Mouse (Mus musculus): Measurements from ENCODE around the gene Lcmt2. TPM values are rescaled to one million over a fixed set of nuclear protein-coding genes. Genes with fewer than 3 reads are reported as not detected.

Gene Lcmt2
- polyA plus RNA-seq (2015; fragmentation: Nextera tagmentation; extraction: Ambion mirVana) = 10.3 and 14.8 TPM in 2 replicates

DNA sequence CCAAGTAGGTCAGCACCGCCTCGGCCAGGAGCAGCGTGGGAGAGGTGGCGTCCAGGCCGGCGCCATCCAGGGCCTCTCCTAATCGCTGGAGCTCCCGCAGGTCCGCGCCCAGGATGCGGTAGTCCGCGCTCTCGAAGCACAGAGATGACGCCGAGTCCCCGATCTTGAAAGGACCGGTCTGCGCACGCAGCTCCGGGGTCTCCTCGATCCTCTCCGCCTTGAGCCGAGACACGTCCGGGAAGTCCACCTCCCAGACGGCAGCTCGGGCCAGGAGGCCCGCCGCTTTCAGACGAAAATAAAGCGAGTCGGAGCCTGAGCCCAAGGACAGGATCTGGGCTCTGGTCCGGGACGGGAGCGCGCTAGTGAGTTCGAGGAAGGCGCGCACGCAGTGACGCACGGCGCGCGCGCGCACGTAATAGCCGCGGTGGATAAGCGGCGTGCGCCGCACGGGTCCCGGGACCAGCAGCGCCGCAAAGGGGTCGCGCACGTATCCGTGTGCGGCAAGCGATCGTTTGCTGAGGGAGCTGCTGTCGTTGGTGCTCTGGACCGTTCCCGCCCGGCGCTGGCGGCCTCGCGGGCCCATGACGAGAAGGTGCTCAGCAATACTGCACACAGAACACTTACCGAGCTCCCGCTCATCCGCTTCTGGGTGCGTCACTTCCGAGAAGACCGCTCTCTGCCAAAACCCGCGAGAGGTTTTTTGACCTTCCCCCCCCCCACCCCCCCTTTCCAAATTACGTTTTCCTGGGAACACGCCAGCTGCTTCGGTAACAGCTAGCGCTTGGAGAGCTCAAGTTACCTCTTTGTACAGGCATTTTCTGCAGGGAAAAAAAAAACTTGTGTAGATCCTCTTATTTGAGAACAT, at the start of gene Lcmt2, which contains the start of gene Adal:
Gene Lcmt2, minus strand, starts transcription at position 636 of the 865 bp plus-strand sequence.
Gene Adal, plus strand, starts transcription at position 411 of the 865 bp plus-strand sequence.

DNA sequence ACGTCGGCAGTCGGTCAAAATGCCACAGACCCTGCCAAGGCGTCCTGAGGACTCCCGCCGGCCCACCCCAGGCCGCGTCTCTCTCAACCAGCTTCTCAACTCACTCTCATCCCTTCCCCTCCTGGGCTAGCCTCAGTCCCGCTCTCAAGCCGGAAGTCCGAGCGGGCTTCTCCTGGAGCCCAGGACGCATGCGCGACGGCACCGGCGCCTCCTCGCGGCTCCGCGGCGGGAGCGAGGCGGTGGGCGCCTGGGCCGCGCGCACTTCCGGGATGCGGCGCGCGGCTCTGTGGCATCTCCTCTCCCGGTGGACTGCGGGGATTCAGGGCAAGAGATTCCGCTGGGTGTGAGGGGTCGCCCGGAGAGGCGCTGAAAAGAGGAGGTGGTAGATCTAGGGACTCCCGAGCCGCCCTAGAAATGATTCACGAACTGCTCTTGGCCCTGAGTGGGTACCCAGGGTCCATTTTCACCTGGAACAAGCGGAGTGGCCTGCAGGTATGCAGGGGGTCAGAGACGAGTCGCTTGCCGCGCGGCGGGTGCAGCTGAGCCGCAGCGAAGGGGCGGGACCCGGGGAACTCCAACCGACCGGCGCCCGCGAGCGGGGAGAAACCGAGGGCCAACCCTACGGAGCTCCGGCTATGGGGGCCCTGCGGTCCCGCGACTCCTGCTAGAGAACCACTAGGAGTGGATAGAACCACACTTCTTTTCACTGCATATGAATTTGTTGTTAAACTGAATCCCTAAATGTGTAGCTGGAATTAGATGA, 30.7 kb upstream of the Lcmt2 start, which contains the start of gene Zscan29:
Gene Zscan29, minus strand, starts transcription at position 146 of the 763 bp plus-strand sequence.

DNA sequence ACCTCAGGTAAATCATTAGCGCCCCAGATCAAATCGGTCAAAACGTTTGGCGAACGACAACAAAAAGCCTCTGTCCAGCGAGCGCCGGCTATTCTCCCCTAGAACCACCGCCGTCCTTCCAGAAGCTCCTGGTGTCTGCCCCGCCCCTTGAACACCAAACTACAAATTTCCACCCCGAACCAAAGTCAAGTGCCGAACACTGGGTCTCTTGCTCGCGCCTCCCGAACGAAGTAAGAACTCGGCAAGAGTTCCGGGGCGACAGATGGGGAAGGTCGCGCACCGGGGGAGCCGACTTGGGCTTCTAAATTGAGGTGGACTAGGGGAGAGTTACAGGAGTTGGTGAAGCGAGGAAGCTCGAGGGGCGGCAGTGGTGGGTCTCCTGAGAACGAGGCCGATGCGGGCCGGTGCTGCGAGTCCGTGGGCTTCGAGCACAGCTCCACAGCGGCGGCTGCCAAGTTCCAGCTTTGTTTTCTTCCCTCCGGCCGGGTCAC, 30.1 kb upstream of the Lcmt2 start, which contains the start of gene Tubgcp4:
Gene Tubgcp4, plus strand, starts transcription at position 174 of the 491 bp plus-strand sequence.

DNA sequence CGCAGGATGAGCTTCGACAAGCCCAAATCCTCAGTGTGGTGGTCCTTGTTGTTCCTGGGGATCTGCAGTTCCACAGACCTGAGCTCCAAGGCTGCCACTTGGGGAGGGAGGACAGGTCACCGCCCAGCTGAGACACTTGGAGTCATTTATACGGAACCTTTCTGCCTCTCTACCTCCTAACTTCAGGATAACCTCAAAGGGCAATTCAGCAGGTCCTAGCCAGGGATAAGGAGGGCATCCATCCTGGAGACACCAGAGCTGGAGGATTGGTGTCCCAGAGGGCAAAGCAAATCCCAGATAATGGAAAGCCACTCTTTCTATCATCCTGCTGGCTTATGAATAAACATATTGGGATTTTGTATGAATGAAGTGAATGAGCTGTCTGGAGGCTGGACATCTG, 30.8 kb downstream of the Lcmt2 start, which contains the start of gene Tgm7:
Gene Tgm7, minus strand, starts transcription at position 101 of the 400 bp plus-strand sequence.

DNA sequence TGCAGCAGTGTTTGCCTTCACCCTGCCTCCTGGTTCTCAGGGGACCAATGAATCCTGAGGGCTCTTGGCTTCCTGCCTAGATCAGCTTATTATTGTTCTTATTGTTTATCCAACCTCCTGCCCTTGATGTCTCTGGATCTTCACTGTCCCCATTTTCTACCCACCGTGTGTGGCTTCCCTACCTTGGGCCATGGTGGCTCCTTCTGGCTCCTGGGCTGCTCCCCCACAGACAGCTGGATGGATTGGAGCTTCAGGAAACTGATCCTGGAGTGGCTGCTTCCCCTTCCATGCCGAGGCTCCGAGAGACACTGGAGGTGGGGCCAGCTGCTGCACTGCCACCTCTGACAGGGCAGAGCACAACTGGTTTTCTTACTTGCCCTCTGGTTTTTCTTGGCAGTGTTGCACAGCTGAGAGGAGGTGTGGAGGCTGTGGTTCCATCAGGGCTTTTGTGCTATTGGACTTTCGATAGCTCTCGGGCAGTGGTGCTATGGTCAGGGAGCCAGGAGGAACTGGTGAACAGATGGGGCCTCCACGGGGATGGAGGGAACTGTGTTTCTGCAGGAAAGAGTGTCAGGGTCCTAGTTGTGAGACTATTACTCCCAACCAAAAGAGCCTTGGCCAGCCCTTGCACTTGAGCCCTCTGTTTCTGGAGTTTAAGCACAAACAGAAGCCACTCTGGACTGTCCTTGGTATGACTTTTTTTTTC, 54.8 kb downstream of the Lcmt2 start, which contains the start of gene Tgm5:
Gene Tgm5, minus strand, starts transcription at position 362 of the 706 bp plus-strand sequence.

Other genes with a start within 250 kb of the Lcmt2 start
- 11.7 and 16.9 TPM in 2 replicates for gene Ubr1, start 169.9 kb downstream of the Lcmt2 start, polyA plus RNA-seq (2015; fragmentation: Nextera tagmentation; extraction: Ambion mirVana)
- 6.8 and 11.0 TPM in 2 replicates for gene Tmem62, start 163.6 kb downstream of the Lcmt2 start, polyA plus RNA-seq (2015; fragmentation: Nextera tagmentation; extraction: Ambion mirVana)
- 44.5 and 63.5 TPM in 2 replicates for gene Ccndbp1, start 132.2 kb downstream of the Lcmt2 start, polyA plus RNA-seq (2015; fragmentation: Nextera tagmentation; extraction: Ambion mirVana)
- gene Epb42, start 103.6 kb downstream of the Lcmt2 start, polyA plus RNA-seq (2015; fragmentation: Nextera tagmentation; extraction: Ambion mirVana) = 1.6 and 5.2 TPM in 2 replicates
- 0.59 and 0.87 TPM in 2 replicates for gene Tgm5, start 54.8 kb downstream of the Lcmt2 start, polyA plus RNA-seq (2015; fragmentation: Nextera tagmentation; extraction: Ambion mirVana)
- not detected in 2 replicates for gene Tgm7, start 30.9 kb downstream of the Lcmt2 start, polyA plus RNA-seq (2015; fragmentation: Nextera tagmentation; extraction: Ambion mirVana)
- gene Adal, start 225 bp downstream of the Lcmt2 start, polyA plus RNA-seq (2015; fragmentation: Nextera tagmentation; extraction: Ambion mirVana) = 10.5 and 15.7 TPM in 2 replicates
- 16.6 and 29.5 TPM in 2 replicates for gene Tubgcp4, start 30.0 kb upstream of the Lcmt2 start, polyA plus RNA-seq (2015; fragmentation: Nextera tagmentation; extraction: Ambion mirVana)
- 6.4 and 9.1 TPM in 2 replicates for gene Zscan29, start 30.5 kb upstream of the Lcmt2 start, polyA plus RNA-seq (2015; fragmentation: Nextera tagmentation; extraction: Ambion mirVana)
- gene Trp53bp1, start 130.8 kb upstream of the Lcmt2 start, polyA plus RNA-seq (2015; fragmentation: Nextera tagmentation; extraction: Ambion mirVana) = 20.4 and 25.4 TPM in 2 replicates
- gene Map1a, start 148.9 kb upstream of the Lcmt2 start, polyA plus RNA-seq (2015; fragmentation: Nextera tagmentation; extraction: Ambion mirVana) = 2.8 and 6.2 TPM in 2 replicates
- 9.3 and 11.4 TPM in 2 replicates for gene Ppip5k1, start 214.7 kb upstream of the Lcmt2 start, polyA plus RNA-seq (2015; fragmentation: Nextera tagmentation; extraction: Ambion mirVana)
- gene Ckmt1, start 217.1 kb upstream of the Lcmt2 start, polyA plus RNA-seq (2015; fragmentation: Nextera tagmentation; extraction: Ambion mirVana) = 6.4 and 19.6 TPM in 2 replicates
- gene Strc, start 246.5 kb upstream of the Lcmt2 start, polyA plus RNA-seq (2015; fragmentation: Nextera tagmentation; extraction: Ambion mirVana) = not detected in 2 replicates